Mouse (Mus musculus): ENCODE data around the gene Mllt1.
A peak's percentile ranks its signal among the peaks of the same experiment; 100 is the strongest.

Mllt1 gene

DNA sequence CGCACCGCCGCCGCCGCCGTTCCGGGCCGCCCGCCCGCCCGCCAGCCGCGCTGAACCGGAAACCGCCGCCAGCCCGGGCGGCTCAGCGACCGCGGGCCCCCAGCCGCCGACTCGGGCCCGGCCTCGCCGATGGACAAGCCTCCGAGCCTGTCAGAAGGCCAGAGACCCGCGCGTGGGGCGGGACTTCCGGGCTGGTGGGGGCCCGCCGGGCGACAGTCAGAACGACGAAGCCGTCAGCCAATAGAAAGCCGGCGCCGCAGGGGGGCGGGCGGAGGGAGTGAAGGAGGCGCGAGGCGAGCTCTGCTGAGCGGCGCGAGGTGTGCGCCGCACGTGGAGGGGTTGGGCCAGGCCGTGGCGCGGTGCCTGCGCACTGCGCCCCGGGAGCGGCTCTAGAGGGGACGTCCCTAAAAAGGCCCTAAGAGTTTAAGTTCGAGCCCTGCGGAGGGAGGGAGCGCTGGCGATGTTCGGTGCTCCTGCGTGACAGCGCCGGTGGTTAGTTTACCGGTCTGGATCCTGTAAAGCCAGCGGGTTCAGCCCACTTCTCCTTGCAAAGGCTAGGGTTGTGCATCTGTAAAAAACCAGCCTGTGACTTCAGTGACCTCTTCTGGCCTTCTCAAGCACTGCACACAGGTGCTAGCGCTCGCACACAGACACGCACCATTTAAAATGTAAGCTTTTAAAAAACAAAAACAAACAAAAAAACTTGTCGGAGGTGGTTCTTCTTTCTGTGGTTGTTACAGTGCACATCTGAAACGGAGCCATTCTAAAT lies at the start of gene Mllt1:
Mllt1 (minus strand) TSS at position 53 of the 769 bp plus-strand sequence.
- peak; percentile 93 for DNase-seq (ENCODE audit: low spot score)

DNA sequence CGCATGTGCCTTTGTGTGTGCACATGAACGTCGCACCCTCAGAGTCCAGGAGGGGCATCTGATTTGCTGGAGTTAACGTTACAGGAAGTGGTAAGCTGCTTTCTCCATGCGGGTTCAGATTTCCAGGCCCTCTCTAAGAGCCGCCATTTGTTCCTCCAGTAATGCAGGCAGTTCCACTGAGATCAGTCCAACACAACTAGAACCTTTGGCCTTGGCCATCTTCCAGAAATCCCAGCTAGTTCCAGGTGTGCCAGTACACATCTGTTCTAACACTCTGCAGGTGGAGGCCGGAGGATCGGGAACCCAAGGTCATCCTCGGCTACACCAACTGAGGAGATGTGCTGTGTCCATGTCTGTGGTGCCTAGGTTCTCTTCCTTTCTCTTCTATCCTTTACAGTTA lies 49.7 kb upstream of the Mllt1 start:
- no peak for DNase-seq (ENCODE audit: low spot score)

DNA sequence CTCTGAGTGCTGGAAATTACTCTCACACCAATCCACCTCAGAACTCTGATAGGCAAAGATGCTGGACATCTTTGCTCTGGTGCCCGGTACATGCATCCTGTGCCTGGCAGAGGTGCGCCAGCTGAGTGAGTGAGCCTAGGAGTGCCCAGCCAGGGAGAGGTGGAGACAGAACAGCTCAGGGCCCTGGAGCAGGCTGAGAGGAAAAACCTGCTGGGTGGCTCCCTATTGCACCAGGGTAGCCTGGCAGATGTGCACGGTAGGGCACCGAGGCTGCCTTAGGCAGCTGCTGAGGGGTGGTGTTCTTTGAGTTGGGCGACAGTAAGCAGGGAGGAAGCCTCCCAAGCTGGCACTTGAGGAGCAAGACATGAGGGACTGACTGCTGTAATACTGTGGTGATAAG lies 46.8 kb upstream of the Mllt1 start, which contains the start of gene Acer1:
Acer1 (minus strand) TSS at position 114 of the 400 bp plus-strand sequence.
- DNase-seq (ENCODE audit: low spot score) = no peak

DNA sequence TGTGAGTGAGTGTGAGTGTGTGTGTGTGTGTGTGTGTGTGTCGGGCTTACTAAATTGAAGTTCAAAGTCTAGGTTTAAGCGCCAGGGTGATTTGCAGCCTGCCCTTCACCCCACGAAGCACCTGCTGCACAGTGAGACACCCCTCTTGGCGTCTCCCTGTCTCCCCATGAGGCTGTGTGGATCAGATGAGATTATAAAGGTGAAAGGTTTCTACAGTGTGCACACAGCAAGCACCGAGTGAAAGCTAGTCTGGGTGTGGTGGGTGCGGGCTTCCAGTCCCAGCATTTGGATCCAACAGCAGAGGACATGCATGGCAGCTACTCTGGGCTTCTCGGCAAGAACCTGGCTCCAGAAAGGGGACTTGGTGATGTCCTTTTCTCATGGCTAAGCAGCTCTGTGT lies 45.8 kb upstream of the Mllt1 start:
- no peak for DNase-seq (ENCODE audit: low spot score)

DNA sequence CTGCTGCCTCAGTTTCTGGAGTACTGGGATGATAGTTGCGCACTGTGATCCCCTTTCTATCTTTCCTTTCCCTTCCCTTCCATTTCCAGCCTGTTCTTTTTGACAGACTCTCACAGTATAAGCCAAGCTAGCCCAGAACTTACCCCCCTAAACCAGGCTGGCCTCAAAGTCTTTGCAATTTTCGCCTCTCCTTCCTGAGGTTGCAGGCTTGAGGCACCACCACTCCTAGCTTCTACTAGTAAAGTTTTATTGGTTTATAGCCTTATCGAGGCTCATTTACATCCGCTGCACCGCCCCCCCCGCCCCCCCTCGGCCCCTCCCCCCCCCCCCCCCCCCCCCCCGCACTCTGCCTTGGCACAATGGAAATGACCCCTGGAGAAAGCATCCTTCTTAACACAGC lies 44.3 kb upstream of the Mllt1 start:
- no peak for DNase-seq (ENCODE audit: low spot score)

DNA sequence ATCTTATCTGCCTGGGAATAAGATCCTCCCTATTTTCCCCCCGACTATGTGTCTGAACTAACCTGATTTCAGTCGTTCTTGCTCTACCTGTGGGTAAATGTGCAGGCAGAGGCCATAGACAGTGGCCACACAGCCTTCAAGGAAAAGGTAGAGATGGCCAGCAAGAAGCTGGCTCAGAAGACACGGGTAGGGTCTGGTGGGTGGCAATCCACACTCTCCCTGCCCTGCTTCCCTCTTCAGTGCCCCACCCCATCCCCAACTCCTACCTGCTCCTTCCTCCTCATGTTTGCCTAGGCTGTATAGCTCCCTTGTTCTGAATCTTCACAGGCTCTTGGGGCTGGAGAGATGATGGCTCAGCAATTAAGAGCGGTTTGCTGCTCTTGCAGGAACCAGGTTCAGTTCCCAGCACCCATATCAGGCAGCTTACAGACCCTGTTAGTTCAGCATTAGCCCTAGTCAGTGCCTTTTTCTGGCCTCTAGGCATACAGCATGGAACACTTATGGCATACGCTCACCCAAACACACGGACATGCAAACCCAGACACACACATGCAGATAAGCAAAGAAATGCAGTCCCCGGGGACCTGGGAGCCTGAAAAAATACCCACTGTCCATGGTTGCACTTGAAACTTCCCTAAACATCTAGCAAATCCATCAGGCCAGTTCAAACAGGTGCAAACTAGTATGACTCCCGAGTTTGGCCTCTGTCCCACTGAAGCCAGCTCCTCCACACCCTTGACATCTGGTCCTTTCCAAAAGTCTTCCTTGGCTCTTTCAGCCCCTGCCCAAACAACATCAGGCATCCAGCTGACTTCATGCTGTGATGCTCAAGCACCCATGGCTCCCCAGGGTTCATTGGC lies 41.5 kb upstream of the Mllt1 start:
- DNase-seq (ENCODE audit: low spot score) = no peak

DNA sequence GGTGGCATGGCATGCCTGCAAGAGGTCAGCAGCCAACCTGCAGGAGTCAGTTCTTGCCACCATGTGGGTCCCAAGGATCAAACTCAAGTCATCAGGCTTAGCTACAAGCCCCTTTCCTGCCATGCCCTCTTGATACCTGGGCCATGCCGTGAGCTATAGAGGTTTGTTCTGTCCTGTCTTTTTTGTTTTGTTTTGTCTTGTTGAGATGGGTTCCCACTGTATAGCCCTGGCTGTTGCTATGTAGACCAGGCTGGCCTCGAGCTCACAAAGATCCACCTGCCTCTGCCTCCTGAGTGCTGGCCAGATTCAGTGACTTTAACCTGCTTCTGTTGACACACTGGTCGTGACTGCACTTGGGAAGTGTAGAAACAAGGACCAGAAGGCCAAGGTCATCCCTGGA lies 40.2 kb upstream of the Mllt1 start:
- no peak for DNase-seq (ENCODE audit: low spot score)

DNA sequence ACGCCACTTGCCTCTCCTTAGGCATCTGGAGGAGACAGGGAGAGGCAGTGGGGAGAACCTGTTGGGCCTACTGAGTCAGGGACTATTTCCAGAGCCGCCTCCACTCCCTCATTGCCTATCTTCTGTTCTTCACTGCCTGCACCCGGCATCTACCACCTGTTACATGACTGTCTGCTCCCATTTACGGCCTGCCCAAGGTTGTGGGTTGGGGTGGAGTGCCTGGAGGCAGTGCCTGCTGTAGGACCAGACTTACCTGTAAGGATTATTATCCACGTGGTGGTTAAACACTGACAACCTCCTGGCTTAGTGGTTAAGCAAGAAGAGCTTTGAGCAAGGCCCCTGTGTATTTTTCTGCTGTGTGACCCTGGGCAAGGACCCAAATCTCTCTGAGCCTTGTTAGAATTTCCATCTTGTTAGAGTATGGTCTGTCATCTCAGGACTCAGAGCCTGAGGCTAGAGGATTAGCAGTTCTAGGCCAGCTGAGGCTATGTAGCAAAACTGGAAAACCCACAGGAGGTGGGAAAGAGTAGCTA lies 39.6 kb upstream of the Mllt1 start:
- no peak for DNase-seq (ENCODE audit: low spot score)

DNA sequence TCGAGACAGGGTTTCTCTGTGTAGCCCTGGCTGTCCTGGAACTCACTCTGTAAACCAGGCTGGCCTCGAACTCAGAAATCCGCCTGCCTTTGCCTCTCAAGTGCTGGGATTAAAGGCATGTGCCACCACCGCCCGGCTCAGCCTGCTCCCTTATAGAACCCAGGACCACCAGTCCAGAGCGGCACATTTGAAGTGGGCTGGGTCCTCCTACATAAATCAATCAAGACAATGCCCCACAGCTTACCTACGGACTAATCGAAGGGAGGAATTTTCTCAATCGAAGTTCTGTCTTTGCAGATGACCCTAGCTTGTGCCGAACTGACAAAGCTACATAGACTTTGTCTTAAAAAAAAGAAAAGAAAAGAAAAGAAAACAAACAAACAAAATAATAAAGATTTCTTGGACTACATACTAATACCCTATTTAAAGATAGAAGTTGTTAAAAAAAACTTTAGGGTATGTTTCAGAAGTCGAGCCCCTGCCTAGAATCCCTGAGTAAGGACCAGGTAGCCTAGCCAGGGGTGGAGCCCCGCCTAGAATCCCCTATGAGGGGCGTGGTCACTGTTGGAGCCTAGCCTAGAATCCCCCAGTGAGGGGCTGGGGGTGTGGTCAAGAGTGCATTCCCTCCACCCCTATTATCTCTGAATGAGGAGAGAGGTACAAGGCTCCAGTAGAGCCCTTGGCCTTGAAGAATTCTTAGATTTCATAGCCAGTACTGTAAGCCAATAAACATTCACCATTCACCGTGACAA lies 38.9 kb upstream of the Mllt1 start:
- no peak for DNase-seq (ENCODE audit: low spot score)

DNA sequence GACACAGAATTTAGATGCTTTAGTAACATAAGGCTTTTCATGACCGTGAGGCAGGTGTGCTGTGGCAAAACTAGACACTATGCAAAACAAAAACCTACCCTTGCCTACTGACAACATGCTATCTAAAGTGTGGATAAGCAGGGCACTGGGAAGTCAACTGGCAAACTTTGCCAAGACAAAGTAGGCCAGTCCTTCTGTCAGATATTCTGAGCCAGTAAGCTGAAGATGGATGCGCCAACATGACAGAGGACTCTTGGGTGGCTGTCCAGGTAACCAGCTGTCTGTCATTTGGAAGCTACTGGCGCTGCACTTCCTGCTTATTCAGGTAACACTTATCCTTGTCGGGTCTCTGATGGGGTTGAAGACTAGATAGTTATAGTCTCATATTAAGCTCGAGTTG lies 34.9 kb upstream of the Mllt1 start:
- DNase-seq (ENCODE audit: low spot score) = no peak

DNA sequence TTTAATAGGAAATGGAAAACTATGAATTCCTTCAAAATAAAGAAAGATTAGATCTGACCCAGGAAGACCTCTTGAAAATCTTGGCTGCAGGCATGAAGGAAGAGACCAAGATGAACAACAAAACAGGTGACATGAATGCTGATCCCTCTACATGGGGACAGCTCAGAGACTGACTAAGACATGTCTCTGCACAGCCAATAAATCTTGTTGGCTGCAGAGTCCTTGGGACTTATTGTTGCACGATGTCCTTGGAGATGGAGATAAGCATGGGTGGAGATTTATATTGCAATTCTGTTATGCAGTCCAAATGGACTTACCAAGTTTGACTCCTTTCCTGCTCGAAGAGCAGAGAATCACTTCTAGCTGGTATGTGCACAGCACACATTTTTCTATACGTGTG lies 34.1 kb upstream of the Mllt1 start:
- DNase-seq (ENCODE audit: low spot score) = no peak

DNA sequence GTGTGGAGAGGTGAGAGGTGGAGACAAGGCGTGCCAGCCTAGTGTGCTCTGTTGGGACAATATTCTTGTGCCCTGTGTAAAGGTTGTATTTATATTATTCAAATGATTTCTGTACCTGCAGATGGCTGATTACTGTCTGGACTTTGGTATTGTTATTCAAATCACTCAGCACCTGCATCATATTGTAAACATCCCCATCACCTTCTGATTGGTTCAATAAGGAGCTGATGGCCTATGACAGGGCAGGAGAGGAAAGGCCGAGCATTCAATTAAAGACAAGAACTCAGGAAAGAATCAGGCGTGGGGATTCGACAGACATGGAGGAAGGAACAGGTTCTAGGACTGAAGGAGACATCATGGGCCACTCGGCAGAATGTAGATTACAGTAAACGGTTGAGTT lies 28.4 kb upstream of the Mllt1 start:
- no peak for DNase-seq (ENCODE audit: low spot score)

DNA sequence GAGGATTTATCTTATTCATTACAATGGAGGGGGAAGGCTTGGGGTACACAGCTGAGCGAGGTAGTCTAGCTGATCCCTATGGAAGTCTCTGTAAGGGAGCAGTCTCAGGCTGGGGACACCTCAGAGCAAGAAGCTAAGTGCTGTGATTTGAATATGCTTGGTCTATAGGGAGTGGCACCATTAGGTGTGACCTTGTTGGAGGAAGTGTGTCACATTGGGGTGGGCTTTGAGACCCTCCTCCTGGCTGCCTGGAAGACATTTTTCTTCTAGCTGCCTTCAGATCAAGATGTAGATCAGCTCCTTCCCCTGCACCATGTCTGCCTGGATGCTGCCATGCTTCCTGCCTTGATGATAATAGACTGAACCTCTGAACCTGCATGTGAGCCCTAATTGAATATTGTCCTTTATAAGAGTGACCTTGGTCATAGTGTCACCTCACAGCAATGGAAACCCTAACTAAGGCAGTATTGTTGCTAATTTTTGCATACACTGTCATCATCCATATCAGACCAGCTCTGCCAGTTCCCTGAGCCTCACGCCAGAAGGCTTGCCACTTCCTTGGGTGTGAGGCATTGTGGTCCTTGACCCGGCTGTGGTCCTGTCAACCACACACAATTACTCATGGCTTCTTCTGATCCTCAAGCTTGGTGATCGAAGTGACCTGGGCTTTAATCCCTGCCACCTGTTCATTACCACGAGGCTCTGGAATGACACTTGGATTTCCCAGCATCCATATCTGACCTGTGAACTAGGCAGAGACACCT lies 27.6 kb upstream of the Mllt1 start:
- no peak for DNase-seq (ENCODE audit: low spot score)

DNA sequence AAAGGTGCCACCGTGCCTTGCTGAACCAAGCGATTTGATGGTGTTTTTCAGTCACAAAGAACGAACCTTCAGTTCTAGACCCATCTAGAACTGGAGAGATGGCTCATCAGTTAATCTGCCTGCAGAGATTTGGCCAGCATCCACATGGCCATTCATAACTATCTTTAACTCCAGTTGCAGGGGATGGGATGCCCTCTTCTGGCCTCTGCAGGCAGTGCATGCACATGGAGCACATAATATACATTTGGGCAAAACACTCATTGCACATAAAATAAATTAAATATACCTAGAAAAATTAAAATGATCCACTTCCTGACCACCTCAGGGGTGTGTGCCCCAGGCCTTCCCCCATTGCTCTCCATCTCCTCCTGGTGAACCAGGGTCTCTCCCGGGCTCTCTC lies 26.7 kb upstream of the Mllt1 start:
- no peak for DNase-seq (ENCODE audit: low spot score)

DNA sequence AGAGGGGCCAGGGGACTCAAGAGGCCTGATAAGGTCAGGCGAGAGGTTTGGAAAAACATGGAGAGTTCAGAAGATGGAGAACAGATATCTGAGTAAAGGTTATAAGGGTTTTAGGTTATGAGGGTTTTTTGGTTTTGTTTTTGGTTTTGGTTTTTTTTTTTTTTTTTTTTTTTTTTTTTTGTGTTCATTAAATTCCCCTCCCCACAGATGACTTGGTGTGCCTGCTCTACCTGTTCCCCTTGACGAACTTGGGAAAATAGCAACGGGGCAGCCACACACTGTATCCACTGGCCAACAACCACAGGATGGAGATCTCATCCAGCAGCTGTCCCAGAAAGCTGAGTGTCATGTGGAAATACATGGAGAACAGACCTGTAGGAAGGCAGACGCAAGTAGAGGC lies 23.5 kb upstream of the Mllt1 start:
- no peak for DNase-seq (ENCODE audit: low spot score)

DNA sequence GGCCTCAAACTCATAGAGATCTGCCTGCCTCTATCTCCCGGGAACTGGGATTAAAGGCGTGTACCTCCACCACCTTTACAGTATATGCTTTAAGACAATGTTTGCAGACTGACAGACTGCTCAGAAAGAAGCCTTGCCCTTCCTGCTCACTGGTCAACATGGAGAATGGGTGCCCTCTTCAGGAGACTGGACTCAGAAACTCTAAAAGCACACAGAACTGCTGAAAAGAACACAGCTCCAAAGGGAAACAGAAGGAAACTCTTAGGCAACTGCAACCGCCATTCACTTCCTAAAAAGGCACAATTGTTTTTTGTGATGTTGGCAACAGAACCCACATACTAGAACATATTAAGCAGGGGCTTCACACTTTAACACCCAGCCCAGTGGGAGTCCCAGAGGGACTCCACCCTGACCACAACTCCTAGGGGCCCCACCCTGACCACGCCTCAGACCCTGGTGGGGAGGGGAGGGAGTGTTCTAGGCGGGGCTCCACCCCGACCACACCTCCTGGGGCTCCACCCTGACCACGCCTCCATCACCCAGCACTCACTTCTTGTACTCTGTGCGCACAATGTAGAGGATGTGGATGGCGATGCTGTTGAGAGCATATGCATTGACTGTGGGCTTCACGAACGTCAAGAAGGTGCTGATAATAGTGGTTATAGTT lies 22.7 kb upstream of the Mllt1 start:
- no peak for DNase-seq (ENCODE audit: low spot score)

DNA sequence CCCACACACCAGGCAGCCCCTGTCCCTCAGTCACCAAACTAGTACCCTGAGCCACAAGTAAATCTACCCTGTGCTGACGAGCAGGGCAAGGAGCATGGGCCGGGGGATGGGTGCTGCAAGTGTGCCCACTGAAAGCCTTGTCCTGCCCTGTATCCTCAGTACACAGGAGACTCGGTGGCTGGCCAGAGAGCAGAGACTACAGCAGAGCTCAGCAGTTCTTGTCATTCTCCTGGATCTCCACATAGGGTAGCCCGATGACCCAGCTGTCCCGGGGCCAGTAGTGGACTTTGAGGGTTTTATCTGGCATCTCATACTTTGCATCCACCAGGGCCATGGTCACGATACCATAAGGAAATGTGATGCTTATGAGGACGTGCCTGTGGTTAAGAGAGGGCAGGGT lies 19.7 kb upstream of the Mllt1 start:
- no peak for DNase-seq (ENCODE audit: low spot score)

DNA sequence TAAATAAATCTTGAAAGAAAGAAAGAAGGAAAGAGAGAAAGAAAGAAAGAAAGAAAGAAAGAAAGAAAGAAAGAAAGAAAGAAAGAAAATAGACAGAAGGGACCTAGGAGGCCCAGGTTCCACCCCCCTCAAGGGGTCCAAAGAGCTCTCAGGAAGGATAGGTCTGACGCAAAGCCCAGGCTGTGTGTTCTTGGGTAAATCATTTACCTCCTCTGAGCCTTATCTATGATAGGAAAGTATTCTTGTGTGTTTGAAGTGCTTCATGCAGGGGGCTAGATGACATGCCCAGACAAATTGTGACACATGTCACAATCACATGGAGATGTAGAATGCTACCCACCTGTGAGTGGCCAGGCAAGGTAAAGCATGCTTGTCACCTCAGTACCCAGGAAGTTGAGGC lies 17.4 kb upstream of the Mllt1 start:
- DNase-seq (ENCODE audit: low spot score) = no peak

DNA sequence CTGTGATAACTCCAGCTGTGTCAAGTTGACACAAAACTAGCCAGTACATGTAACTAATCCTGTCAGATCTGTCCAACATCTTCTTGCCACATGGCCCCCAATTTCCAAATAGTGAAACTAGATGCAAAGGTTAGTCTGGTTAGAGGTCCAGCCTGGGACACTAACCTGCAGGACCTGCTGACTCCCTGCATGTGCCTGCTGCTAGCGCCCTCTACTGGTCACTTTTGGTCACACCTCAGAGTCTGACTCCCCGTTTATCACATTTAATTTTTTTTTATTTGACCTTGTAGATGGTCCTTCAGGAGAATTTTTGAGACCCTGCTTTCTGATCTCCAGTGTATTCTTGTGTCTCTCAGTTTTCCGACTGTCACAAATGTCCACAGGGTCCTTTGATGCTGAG lies 15.7 kb upstream of the Mllt1 start:
- DNase-seq (ENCODE audit: low spot score) = peak; percentile 25

DNA sequence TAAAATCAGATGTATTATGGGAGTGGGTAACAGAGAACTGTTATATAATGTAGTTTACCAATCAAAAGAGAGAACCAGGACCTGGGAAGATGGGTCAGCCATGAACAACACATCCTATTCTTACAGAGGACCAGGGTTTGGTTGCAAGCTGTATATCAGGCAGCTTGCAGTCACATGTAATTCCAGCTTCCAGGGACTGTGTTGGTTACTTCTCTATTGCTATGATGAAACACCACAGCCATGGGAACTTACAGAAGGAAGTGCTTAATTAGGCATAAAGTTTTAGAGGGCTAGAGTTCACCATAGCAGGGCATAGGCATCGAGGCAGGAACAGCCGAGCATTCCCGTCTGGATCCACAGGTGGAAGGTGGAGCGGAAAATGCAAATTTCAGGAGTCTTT lies 3.5 kb upstream of the Mllt1 start:
- DNase-seq (ENCODE audit: low spot score) = no peak

DNA sequence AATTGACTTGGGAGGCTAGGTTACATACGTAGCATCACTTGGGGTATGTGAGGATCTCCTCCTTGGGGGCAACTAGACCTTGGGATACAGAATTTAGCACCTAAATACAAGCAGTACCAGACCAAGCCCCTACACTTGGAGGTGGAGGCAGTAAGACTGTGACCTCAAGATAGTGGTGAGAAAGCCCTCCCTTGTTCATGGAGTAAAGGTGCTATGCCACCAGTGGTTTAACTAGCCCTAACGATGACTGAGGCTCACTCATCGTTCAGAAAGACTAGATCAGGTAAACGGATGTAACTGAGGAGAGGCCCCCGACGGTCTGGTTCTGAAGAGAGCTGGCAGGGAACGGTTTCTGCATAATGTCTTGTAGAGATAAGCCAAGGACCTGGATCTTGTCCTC lies 1.5 kb upstream of the Mllt1 start:
- DNase-seq (ENCODE audit: low spot score) = no peak

All from layer of hippocampus, adult 9-10 months (tissue).